Mouse (Mus musculus): ENCODE data around the gene Dip2b. TPM values are rescaled to one million over a fixed set of nuclear protein-coding genes. Genes with fewer than 3 reads are reported as not detected.

The Dip2b gene
- polyA plus RNA-seq, 1 experiment: 21.4 TPM

DNA sequence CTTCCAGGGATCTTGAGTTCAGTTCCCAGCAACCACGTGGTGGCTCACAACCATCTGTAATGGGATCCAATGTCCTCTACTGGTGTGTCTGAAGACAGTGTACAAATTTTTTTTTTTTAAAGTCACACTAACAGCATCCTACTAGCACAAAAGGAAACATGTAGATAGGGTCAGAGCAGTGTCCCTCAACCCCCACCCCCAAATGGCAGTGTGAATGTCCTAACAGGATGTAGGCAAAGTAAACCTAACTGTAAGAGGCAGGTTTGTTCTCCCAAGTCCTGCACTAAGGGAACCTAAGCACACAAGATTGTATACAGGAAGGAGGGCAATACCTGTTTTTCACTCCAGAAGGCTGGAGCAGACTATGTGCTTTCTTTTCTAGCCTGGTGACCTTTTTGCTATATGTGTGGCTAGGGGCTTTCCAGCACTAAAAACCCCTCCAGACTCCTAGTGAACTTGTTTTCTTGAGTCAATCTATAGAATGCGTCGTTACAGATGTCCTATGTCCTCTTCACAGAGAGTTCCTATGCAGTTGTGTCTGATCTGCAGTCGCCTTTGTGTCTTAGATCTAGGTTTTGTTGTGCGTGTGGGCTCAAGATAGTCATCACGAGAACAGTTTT is 20.1 kb upstream of the Dip2b start:
- TF ChIP-seq EP300 (IDR thresholded peaks at IDR 0.05; ENCODE audit: insufficient read depth, low read depth, low read length): no peak
- Histone ChIP-seq H3K4me1 (ENCODE audit: control insufficient read depth, insufficient read depth, low read length) (no peaks in the 10 kb centered on the region), H3K9me3 (replicated peaks; ENCODE audit: control insufficient read depth, insufficient read depth, low read length, poor library complexity, severe bottlenecking) (no peaks in the 10 kb centered on the region), H3K4me3 (ENCODE audit: low read depth, low read length) (no peak overlapping the region), H3K27ac (ENCODE audit: insufficient read depth, low read length) (no peak overlapping the region), H3K9ac (ENCODE audit: low read depth, poor library complexity, severe bottlenecking) (no peak overlapping the region), H3K36me3 (ENCODE audit: control insufficient read depth, insufficient read depth, low read length, poor library complexity, severe bottlenecking) (peaks cover 14% of the 10 kb centered on the region), H3K27me3 (ENCODE audit: control insufficient read depth, insufficient read depth, low read length, poor library complexity, severe bottlenecking) (no peaks in the 10 kb centered on the region)

GRCm38 (mm10) chr15:100021175-100021574 is 17.3 kb upstream of the Dip2b start:
- H3K27ac ChIP-seq (ENCODE audit: insufficient read depth, low read length): no peak overlapping the region
- peaks cover 5% of the 10 kb centered on the region for H3K36me3 ChIP-seq (ENCODE audit: control insufficient read depth, insufficient read depth, low read length, poor library complexity, severe bottlenecking)
- TF ChIP-seq EP300 (IDR thresholded peaks at IDR 0.05; ENCODE audit: insufficient read depth, low read depth, low read length): no peak
- no peak overlapping the region for H3K9ac ChIP-seq (ENCODE audit: low read depth, poor library complexity, severe bottlenecking)
- no peaks in the 10 kb centered on the region for H3K27me3 ChIP-seq (ENCODE audit: control insufficient read depth, insufficient read depth, low read length, poor library complexity, severe bottlenecking)
- H3K9me3 ChIP-seq (replicated peaks; ENCODE audit: control insufficient read depth, insufficient read depth, low read length, poor library complexity, severe bottlenecking): no peaks in the 10 kb centered on the region
- H3K4me3 ChIP-seq (ENCODE audit: low read depth, low read length): no peak overlapping the region
- no peaks in the 10 kb centered on the region for H3K4me1 ChIP-seq (ENCODE audit: control insufficient read depth, insufficient read depth, low read length)

DNA sequence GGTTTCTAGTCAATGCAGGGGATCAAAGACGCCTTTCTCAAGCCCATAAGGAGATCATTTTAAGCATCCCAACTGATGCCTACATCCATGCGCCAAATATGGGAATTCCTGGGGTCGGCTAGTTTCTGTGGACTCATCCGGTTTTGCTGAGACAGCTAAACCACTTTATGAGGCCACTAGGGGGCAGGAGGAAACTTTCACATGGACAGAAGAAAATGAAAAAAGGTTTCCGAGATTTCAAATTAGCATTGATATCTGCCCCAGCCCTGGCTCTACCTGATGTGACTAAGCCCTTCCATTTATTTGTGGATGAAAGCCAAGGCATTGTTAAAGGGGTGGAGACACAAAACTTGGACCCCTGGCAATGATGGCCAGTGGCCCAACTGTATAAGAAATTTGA is 15.5 kb upstream of the Dip2b start:
- Histone ChIP-seq H3K9me3 (replicated peaks; ENCODE audit: control insufficient read depth, insufficient read depth, low read length, poor library complexity, severe bottlenecking) (no peaks in the 10 kb centered on the region), H3K9ac (ENCODE audit: low read depth, poor library complexity, severe bottlenecking) (no peak overlapping the region), H3K36me3 (ENCODE audit: control insufficient read depth, insufficient read depth, low read length, poor library complexity, severe bottlenecking) (no peaks in the 10 kb centered on the region), H3K27me3 (ENCODE audit: control insufficient read depth, insufficient read depth, low read length, poor library complexity, severe bottlenecking) (no peaks in the 10 kb centered on the region), H3K27ac (ENCODE audit: insufficient read depth, low read length) (no peak overlapping the region), H3K4me3 (ENCODE audit: low read depth, low read length) (no peak overlapping the region), H3K4me1 (ENCODE audit: control insufficient read depth, insufficient read depth, low read length) (no peaks in the 10 kb centered on the region)
- no peak for TF ChIP-seq CTCF (IDR thresholded peaks at IDR 0.05; ENCODE audit: low read depth, low read length)
- no peak for TF ChIP-seq POLR2A (IDR thresholded peaks at IDR 0.05; ENCODE audit: insufficient read depth, low read length)
- no peak for TF ChIP-seq EP300 (IDR thresholded peaks at IDR 0.05; ENCODE audit: insufficient read depth, low read depth, low read length)

GRCm38 (mm10) chr15:100025076-100025834 is 13.2 kb upstream of the Dip2b start:
- H3K4me1 ChIP-seq (ENCODE audit: control insufficient read depth, insufficient read depth, low read length): no peaks in the 10 kb centered on the region
- H3K9me3 ChIP-seq (replicated peaks; ENCODE audit: control insufficient read depth, insufficient read depth, low read length, poor library complexity, severe bottlenecking): no peaks in the 10 kb centered on the region
- TF ChIP-seq CTCF (IDR thresholded peaks at IDR 0.05; ENCODE audit: low read depth, low read length) (no peak), POLR2A (IDR thresholded peaks at IDR 0.05; ENCODE audit: insufficient read depth, low read length) (no peak), EP300 (IDR thresholded peaks at IDR 0.05; ENCODE audit: insufficient read depth, low read depth, low read length) (no peak)
- H3K27me3 ChIP-seq (ENCODE audit: control insufficient read depth, insufficient read depth, low read length, poor library complexity, severe bottlenecking): no peaks in the 10 kb centered on the region
- no peak overlapping the region for H3K27ac ChIP-seq (ENCODE audit: insufficient read depth, low read length)
- H3K36me3 ChIP-seq (ENCODE audit: control insufficient read depth, insufficient read depth, low read length, poor library complexity, severe bottlenecking): no peaks in the 10 kb centered on the region
- H3K9ac ChIP-seq (ENCODE audit: low read depth, poor library complexity, severe bottlenecking): no peak overlapping the region
- H3K4me3 ChIP-seq (ENCODE audit: low read depth, low read length): no peak overlapping the region

GRCm38 (mm10) chr15:100028133-100028532 is 10.3 kb upstream of the Dip2b start:
- no peaks in the 10 kb centered on the region for H3K4me1 ChIP-seq (ENCODE audit: control insufficient read depth, insufficient read depth, low read length)
- TF ChIP-seq CTCF (IDR thresholded peaks at IDR 0.05; ENCODE audit: low read depth, low read length) (no peak), EP300 (IDR thresholded peaks at IDR 0.05; ENCODE audit: insufficient read depth, low read depth, low read length) (no peak), POLR2A (IDR thresholded peaks at IDR 0.05; ENCODE audit: insufficient read depth, low read length) (no peak)
- H3K4me3 ChIP-seq (ENCODE audit: low read depth, low read length): no peak overlapping the region
- H3K9ac ChIP-seq (ENCODE audit: low read depth, poor library complexity, severe bottlenecking): no peak overlapping the region
- H3K27ac ChIP-seq (ENCODE audit: insufficient read depth, low read length): no peak overlapping the region
- H3K9me3 ChIP-seq (replicated peaks; ENCODE audit: control insufficient read depth, insufficient read depth, low read length, poor library complexity, severe bottlenecking): peaks cover 3% of the 10 kb centered on the region; the same call in 1 of the 2 replicates
- H3K36me3 ChIP-seq (ENCODE audit: control insufficient read depth, insufficient read depth, low read length, poor library complexity, severe bottlenecking): no peaks in the 10 kb centered on the region
- no peaks in the 10 kb centered on the region for H3K27me3 ChIP-seq (ENCODE audit: control insufficient read depth, insufficient read depth, low read length, poor library complexity, severe bottlenecking)

DNA sequence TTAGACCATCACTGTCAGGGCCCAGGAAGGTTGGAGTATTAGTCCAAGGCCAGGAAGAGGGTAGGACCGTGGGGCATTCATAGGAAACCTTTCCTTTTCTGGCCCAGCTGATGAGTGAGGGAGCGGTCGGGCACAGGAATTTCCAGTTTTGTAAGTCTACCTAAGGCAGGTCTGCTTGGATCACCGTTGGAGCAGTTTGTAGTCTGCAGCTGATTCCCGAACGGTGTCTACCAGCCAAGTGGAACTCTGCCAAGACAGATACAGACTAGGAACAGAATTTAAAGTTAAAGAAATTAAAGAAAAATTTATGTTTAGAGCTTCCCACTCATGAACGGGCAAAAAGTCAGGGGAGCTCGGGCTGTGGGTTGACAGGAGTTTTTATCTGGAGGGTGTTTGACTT is 9.0 kb upstream of the Dip2b start:
- Histone ChIP-seq H3K9ac (ENCODE audit: low read depth, poor library complexity, severe bottlenecking) (no peak overlapping the region), H3K4me3 (ENCODE audit: low read depth, low read length) (no peak overlapping the region), H3K36me3 (ENCODE audit: control insufficient read depth, insufficient read depth, low read length, poor library complexity, severe bottlenecking) (no peaks in the 10 kb centered on the region), H3K9me3 (replicated peaks; ENCODE audit: control insufficient read depth, insufficient read depth, low read length, poor library complexity, severe bottlenecking) (peaks cover 3% of the 10 kb centered on the region; the same call in 1 of the 2 replicates), H3K4me1 (ENCODE audit: control insufficient read depth, insufficient read depth, low read length) (peaks cover under 1% of the 10 kb centered on the region), H3K27me3 (ENCODE audit: control insufficient read depth, insufficient read depth, low read length, poor library complexity, severe bottlenecking) (no peaks in the 10 kb centered on the region), H3K27ac (ENCODE audit: insufficient read depth, low read length) (no peak overlapping the region)
- TF ChIP-seq EP300 (IDR thresholded peaks at IDR 0.05; ENCODE audit: insufficient read depth, low read depth, low read length) (no peak), CTCF (IDR thresholded peaks at IDR 0.05; ENCODE audit: low read depth, low read length) (no peak), POLR2A (IDR thresholded peaks at IDR 0.05; ENCODE audit: insufficient read depth, low read length) (no peak)

Measured in ES-Bruce4 (cell line).